Mouse (Mus musculus): Measurements from ENCODE around the gene Rbpjl.

Rbpjl gene

GRCm38 (mm10) chr2:164445399-164446085, 42.6 kb downstream of the Rbpjl start:
- no peak for DNase-seq (ENCODE audit: low spot score in 2 of 2)

DNA sequence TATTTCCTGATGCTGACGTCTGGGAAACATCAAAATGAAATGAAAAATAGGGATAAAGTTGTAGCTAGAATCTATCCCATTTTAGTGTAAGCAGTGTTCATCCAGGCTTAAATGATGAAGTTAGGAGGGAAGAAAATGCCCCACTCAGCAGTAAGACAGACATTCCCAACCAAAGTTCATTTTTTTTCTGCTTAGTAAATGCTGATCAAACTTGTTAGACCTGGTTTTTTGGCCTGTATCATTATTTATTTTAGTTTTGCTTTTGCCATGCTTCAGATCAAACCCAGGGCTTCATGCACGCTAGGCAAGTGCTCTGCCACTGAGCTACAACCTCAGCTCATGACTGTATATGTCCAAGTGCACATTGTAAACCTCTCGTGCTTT, 43.1 kb downstream of the Rbpjl start:
- no peak for DNase-seq (ENCODE audit: low spot score in 2 of 2)

- DNase-seq (ENCODE audit: low spot score in 2 of 2) = no peak
Observed at GRCm38 (mm10) chr2:164448140-164448539, 45.2 kb downstream of the Rbpjl start.

DNA sequence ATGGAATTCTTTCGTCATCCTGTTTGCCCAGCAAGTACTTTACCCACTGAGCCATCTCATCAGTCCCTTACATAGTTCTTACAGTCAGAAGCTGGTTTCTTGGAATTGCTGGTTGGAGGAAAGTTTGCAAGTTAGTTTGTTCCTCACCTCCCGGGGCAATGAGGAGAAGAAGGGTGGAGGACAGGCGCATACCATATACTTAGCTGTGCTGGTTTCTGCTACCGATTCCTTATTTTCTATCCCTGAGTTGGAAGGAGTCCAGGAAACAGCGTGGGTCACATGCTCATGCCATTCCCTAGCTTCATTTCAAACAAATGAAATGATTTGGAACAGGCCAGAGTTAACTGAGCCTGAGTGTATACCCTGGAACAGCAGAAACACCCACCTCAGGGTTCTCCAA, 46.0 kb downstream of the Rbpjl start:
- no peak for DNase-seq (ENCODE audit: low spot score in 2 of 2)

DNA sequence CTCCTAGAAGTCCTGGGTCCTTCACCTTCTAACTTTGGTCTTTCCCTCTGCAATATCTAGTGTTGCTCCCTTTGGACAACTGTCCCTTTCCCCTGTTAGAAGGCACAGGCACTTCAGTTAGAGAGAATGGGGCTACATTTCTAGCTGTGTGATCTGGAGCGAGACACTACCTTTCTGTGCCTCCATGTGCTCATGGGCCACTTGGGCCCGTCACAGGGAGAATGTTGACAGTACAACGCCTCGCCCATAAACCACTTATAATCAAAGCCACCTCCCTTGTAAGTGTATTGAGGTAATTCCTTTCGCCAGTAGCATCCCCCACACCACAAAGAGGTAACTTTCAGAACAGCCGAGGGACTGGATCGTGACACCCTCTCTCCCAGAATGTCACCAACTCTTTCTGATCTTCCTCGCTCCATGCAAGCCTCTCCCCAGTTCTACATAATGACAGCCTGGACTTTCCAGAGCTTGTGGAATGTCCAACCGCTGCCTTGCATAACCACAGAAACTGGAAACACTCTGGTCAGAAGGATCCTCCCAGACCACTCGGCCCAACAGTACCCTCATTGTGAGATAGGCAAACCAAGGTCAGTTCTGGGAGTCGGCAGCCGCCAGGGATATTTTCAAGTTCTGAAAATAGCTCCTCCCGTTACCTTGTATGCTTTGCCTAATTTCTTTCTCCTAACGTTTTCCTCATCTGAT, 46.6 kb downstream of the Rbpjl start:
- DNase-seq (ENCODE audit: low spot score in 2 of 2) = no peak

GRCm38 (mm10) chr2:164452000-164452676, 49.2 kb downstream of the Rbpjl start:
- no peak for DNase-seq (ENCODE audit: low spot score in 2 of 2)

DNA sequence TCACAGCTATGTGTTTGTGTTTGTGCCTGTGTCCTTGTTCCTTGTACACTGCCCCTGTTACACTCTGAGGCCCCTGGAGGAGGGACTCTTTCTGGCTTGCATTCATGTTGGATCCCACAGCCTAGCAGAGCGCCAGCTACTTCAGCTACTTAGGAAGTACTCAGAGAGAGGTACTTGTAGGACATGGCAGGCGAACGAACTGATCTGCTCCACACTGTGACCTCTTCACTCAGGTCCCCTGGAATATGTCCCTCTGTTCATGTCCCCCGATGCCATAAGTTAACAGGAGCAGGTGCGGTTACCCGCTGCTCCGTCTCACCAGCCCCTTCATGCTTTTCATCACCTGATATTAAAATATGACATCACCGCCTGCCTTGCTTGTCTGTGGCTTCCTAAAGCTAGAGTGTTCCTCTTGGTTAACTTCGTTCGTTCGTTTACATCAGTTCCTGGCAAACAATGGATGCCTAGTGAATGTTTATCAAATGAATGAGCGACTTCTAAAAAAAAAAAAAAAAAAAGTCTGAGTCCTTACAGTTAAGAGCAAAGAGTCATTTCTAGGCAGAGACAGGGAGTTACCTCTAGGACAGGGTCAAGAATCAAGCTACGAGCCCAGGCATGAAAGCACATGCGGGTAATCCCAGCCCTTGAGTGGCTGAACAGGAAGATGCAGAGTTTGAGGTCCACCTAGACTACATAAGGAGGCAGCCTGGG, 50.3 kb downstream of the Rbpjl start:
- no peak for DNase-seq (ENCODE audit: low spot score in 2 of 2)

DNA sequence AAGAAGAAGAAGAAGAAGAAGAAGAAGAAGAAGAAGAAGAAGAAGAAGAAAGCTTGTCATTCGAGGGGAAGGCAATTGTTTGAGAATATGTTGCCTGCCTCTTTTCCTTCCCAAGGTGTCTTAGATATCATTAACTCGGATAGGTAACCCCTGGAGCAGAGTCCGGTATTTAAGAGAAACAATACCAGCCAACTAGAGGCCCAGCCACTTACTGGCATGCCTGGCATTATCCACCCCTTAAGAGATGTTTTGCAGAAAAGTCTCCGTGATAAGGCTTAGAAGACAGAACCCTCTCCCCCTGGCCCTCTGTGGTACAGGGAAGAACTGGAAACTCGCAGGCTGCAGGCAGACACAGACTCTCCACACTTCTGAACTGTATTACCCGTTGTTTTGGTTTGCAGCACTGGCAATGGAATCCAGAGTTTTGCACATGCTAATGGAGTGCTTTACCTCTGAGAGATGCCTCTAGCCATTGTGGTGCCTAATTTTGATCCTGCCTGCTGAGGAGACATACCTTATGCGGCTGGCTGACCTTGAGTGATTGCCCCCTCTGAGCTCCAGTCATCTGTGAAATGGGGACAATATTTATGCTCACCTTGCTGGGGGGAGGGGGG, 51.1 kb downstream of the Rbpjl start:
- DNase-seq (ENCODE audit: low spot score in 2 of 2) = no peak

DNA sequence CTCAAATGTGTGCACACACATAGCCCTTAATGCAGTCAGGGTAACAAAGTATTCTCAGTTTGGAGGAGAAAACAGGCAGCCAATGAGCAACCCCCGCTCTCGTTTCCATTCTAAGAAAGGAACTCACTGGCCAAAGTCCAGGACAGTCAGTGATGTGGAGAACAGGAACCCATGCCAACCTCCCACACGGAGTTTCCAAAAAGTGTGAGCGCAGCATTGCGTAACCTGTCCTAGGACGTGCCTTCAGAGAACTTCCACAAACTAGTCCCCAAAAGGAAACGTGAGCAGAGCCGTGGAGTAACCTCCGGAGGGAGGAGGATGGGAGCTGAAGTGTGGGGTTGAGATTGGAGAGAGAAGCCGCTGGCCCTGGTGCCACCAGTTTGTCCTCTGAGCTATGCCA, 51.9 kb downstream of the Rbpjl start:
- peak; percentile 71 to 93 for DNase-seq (ENCODE audit: low spot score in 2 of 2)

DNA sequence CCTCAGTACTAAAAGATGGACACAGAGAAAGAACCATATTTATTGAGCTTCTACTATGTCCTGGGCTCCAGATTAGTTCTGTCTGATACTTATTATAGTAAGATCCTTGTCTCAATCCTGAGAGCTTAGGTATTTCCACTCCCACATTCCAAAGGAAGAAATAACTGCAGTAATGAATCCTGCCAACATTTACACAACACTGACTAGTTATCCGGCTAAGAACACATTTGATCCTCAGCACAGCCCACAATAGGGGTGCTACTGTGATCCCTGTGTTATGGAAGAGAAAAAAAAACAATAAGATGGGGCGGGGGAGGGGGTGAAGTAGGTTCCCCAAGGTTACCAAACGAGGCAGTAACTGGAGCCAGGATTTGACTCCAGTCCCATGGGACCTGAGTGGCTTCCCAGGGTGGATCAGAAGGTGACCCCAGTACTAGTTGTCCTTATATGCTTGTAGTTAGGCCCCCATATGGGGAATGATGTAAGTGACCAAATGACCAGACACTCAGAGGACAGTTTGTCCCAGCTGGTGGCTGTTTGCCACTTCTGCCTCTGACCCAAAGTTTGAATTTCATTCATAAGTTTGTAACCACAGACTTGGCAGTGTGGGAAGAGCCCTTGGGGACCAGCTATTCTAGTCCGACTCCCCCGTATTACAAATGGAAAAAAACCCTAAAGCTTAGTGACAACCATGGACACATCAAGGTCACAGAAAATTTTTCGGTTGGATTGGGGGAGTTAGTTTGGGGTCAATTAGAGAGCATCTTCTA, 52.7 kb downstream of the Rbpjl start:
- DNase-seq (ENCODE audit: low spot score in 2 of 2) = no peak

DNA sequence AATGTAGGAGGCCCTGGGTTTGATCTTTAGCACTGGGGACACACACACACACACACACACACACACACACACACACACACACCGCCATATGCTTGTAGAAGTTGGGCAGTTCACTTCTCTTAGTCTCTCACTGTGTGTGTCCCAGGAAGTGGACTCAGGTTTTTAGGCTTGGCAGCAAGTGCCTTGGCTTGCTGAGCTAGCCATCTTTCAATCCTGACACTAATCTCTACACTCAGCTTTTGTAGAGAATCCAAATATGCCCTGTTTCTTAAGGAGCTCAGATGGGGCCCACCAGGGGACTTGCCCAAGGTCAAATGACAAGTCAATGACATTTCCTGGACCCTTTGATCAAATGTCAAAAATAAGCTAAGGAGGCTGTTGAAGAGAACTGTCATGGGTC, 53.5 kb downstream of the Rbpjl start:
- DNase-seq (ENCODE audit: low spot score in 2 of 2) = no peak

GRCm38 (mm10) chr2:164456864-164457300, 53.9 kb downstream of the Rbpjl start, which contains the start of gene Sys1:
TSS of gene Sys1 (plus strand) at chr2:164456964.
- peak in 1 of 2 experiments; percentile 50 for DNase-seq (ENCODE audit: low spot score in 2 of 2)

DNA sequence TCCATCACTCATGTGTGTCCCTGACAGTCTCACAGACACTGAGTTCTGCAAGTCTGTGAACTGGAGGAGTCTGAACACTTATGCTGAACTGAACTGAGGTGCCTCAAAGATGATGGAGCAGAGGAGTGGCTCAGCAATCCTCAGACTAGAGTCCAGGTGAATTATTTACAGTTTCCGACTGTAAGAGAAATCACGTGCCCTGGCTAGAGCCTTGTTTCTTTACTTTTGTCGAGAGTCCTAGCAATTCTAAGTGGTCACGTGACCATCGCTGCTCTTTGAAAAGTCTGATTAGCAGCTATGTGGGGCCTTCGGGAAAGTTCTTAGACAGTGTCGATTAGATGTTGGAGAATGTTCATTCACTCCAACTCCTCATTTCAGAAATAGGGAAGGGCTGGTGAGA, 55.0 kb downstream of the Rbpjl start:
- DNase-seq (ENCODE audit: low spot score in 2 of 2) = no peak

- no peak for DNase-seq (ENCODE audit: low spot score in 2 of 2)
Observed at GRCm38 (mm10) chr2:164458535-164458934, 55.6 kb downstream of the Rbpjl start.

DNA sequence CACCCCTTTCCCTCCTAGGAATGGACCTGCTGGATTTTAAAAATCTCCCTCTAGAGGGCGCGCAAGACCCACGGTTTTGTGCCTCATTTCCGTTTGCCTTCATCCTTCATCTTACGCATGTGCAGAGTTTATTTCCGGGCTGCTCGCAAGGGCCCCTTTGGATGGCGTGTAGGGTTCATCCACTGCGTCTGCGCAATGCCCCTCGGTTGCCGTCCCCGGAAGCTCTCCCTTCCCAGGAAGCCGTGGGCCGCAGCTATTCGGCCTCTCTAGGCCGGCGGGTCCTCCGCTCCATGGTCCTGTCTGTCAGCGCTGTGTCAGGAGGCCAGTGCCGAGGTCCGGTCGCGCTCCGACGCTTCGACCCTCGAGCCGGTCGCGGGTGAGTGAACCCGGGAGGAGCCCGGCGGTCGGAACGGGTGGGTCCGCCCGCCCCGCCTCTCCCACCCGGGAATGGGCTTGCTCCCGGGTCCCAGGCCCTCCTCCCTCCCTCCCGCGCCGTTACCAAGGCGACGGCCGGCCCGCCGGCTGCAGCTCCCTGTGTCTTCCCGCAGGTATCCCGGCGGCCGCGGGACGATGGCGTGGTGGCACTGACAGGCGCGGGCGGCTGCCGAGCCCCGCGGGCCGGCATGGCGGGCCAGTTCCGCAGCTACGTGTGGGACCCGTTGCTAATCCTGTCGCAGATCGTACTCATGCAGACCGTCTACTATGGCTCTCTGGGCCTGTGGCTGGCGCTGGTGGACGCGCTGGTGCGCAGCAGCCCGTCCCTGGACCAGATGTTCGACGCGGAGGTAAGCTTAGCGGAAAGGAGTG, 58.0 kb downstream of the Rbpjl start, which contains the start of gene Gm20458:
Gene Gm20458, plus strand, starts transcription at position 223 of the 807 bp plus-strand sequence.
- DNase-seq (ENCODE audit: low spot score in 2 of 2) = peak; percentile 95 to 98

All from left cerebral cortex, adult 9 months (tissue).